9 mouse cellular contexts compared by ENCODE assay signal in the genomic region with DNA sequence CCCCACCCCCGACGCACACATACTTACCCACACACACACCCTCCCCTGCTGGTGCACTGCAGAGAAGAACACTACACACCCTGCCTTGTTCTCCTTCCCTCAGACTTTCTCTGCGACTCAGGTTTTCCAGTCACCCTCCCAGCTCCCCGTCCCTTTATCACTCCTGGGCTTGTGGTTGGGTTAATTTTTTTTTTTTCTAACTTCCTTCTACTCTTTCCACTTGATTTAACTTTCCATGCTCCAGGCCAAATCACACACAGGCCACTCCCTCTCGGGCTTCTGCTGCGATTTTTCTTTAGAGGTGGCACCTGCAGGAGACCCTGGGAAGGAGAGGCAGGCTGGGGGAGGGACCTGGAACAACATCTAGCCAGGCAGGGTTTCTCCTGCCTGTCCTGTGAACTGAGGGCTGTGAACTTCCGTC. TPM values are rescaled to one million over a fixed set of nuclear protein-coding genes. Genes with fewer than 3 reads are reported as not detected.
DNase-seq lines count a peak whose midpoint lies in the region; ATAC-seq lines count a peak whose summit lies in the region.
"Had no signal": no experiment of that assay in that cellular context is flagged by ENCODE, and none has a peak within 500 bp of the region (broad histone marks: within the 10 kb centered on the region; RNA-seq: fewer than 3 reads in every experiment).

No protein-coding gene starts in this region.

- H3K4me3 ChIP-seq in intestine, embryonic 15.5 days (replicated peaks) = no peak overlapping the region
- no peak overlapping the region for H3K4me3 ChIP-seq in stomach, embryonic 16.5 days (replicated peaks; ENCODE audit: low read length)
- H3K4me3 ChIP-seq: midbrain, embryonic 13.5 days had no signal

- H3K4me2 ChIP-seq in intestine, embryonic 15.5 days (replicated peaks) = no peak overlapping the region
- H3K4me2 ChIP-seq in stomach, embryonic 16.5 days (ENCODE audit: low read depth, low read length) = no peak overlapping the region
- H3K4me2 ChIP-seq: midbrain, embryonic 13.5 days had no signal

- ATAC-seq in intestine, embryonic 15.5 days = peak; percentile 68
- peak; percentile 78 for ATAC-seq in stomach, embryonic 16.5 days (ENCODE audit: insufficient read depth, low FRiP score)
- ATAC-seq: hindbrain, embryonic 16.5 days; midbrain, embryonic 13.5 days had no signal

- peak; percentile 16 for DNase-seq in ovary, postnatal 36 days (ENCODE audit: low spot score)
- no peak for DNase-seq in ovary, adult 18-20 months (ENCODE audit: low spot score)
- DNase-seq in kidney, postnatal 14 days = peak; percentile 66
- no peak for DNase-seq in liver
- no peak for DNase-seq in layer of hippocampus, adult 8-10 months (ENCODE audit: low spot score in 2 of 2)

- H3K27ac ChIP-seq in intestine, embryonic 15.5 days = no peak overlapping the region
- H3K27ac ChIP-seq in stomach, embryonic 16.5 days (ENCODE audit: low read length) = peak overlapping the region; percentile 73
- H3K27ac ChIP-seq: midbrain, embryonic 13.5 days had no signal

- H3K36me3 ChIP-seq in intestine, embryonic 15.5 days = no peaks in the 10 kb centered on the region
- no peaks in the 10 kb centered on the region for H3K36me3 ChIP-seq in stomach, embryonic 16.5 days (ENCODE audit: control insufficient read depth, insufficient read depth, low read length)
- H3K36me3 ChIP-seq: midbrain, embryonic 13.5 days had no signal

- no peak overlapping the region for H3K9ac ChIP-seq in intestine, embryonic 15.5 days
- H3K9ac ChIP-seq in stomach, embryonic 16.5 days (ENCODE audit: low read length) = no peak overlapping the region
- H3K9ac ChIP-seq: midbrain, embryonic 13.5 days had no signal

- H3K27me3 ChIP-seq in intestine, embryonic 15.5 days (replicated peaks) = no peaks in the 10 kb centered on the region
- no peaks in the 10 kb centered on the region for H3K27me3 ChIP-seq in stomach, embryonic 16.5 days (ENCODE audit: control insufficient read depth, insufficient read depth, low read length)
- H3K27me3 ChIP-seq: midbrain, embryonic 13.5 days had no signal

- no peaks in the 10 kb centered on the region for H3K9me3 ChIP-seq in intestine, embryonic 15.5 days
- no peaks in the 10 kb centered on the region for H3K9me3 ChIP-seq in stomach, embryonic 16.5 days (replicated peaks; ENCODE audit: control insufficient read depth, low read length)
- H3K9me3 ChIP-seq: midbrain, embryonic 13.5 days had no signal

- 0 out of 2 replicates have a peak, but pooled peaks cover 3% of the 10 kb centered on the region for H3K4me1 ChIP-seq in intestine, embryonic 15.5 days (replicated peaks)
- H3K4me1 ChIP-seq in stomach, embryonic 16.5 days (ENCODE audit: control insufficient read depth, insufficient read depth, low read length) = peaks cover 8% of the 10 kb centered on the region; the same call in 1 of the 2 replicates

- 40% methylated on average over 7 of the region's 7 CpGs for WGBS in intestine, embryonic 15.5 days
- WGBS in stomach, embryonic 16.5 days = 42% methylated on average over 7 of the region's 7 CpGs

RNA-seq across cellular contexts. Expression of gene Hpcal1, which starts 24.7 kb away (rescaled TPM):
- polyA plus RNA-seq in intestine, embryonic 15.5 days (2015; fragmentation: Nextera tagmentation; extraction: Ambion mirVana) = 46.7 and 53.5 TPM in 2 replicates
- 64.1 and 72.2 TPM in 2 replicates for polyA plus RNA-seq in stomach, embryonic 16.5 days (2015; fragmentation: Nextera tagmentation; extraction: Ambion mirVana)
- 10 to 100 TPM; 61.9 to 68.4 (median 66.1) TPM for total RNA-seq in layer of hippocampus, adult 8-10 months (2022)

Comparison
In these comparisons a context has a peak if more than half of its experiments do, and no peak if none do; other contexts are left out.
1. DNase-seq: peak in ovary, postnatal 36 days (single experiment) and kidney, postnatal 14 days (single experiment); none in ovary, adult 18-20 months (single experiment), liver (single experiment) and layer of hippocampus, adult 8-10 months (0 of 2).